Mouse (Mus musculus): ENCODE results near the gene Ppp1r3f.

DNA sequence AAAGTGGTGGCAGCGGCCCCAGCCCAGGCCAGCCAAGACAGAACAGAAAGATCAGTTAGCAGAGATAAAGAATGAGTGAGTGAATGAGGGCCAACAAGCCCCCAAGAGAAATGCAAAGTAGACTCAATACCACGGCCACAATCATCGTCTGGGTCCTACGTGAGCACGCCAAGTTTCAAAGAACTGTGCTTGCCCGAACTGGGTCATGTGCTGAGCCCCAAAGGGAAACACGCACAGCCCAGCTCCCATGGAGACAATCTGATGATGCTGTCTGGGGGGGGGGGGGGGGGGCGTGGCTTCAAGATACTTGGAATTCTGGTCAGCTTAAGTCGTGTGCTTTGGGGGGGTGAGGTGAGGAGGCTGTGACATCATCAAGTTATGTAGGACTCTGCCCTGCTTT, 6.6 kb downstream of the Ppp1r3f start:
- no peak for TF ChIP-seq CTCF (IDR thresholded peaks at IDR 0.05; ENCODE audit: control insufficient read depth, insufficient read depth, insufficient read length)
- TF ChIP-seq CEBPB (IDR thresholded peaks at IDR 0.05; ENCODE audit: low read depth), result no peak
- TF ChIP-seq USF1 (IDR thresholded peaks at IDR 0.05; ENCODE audit: low read depth), result no peak
- no peak for TF ChIP-seq MAX (IDR thresholded peaks at IDR 0.05)
- TF ChIP-seq MYOG (IDR thresholded peaks at IDR 0.05; ENCODE audit: control insufficient read depth, extremely low read depth, insufficient read length), result no peak
- no peak for TF ChIP-seq MYOD1 (IDR thresholded peaks at IDR 0.05; ENCODE audit: control insufficient read depth, insufficient read length, low read depth)
- no peak for TF ChIP-seq FOSL1 (IDR thresholded peaks at IDR 0.05; ENCODE audit: insufficient read depth, low read length, poor library complexity, severe bottlenecking)

All from C2C12 (cell line).